Mouse (Mus musculus): Measurements from ENCODE around the gene Hoxb5.

The Hoxb5 gene

GRCm38 (mm10) chr11:96272024-96272921, 30.9 kb upstream of the Hoxb5 start:
- DNase-seq: no peak

- DNase-seq: no peak
These were observed 28.7 kb upstream of the Hoxb5 start for GRCm38 (mm10) chr11:96274428-96274827.

GRCm38 (mm10) chr11:96275896-96276295, 27.2 kb upstream of the Hoxb5 start:
- DNase-seq: no peak

GRCm38 (mm10) chr11:96277151-96278044, 25.7 kb upstream of the Hoxb5 start:
- DNase-seq: no peak

- no peak for DNase-seq
These were observed 24.8 kb upstream of the Hoxb5 start for GRCm38 (mm10) chr11:96278324-96278723.

- peak; percentile 49 to 77 for DNase-seq
These were observed 24.4 kb upstream of the Hoxb5 start for GRCm38 (mm10) chr11:96278773-96279172.

GRCm38 (mm10) chr11:96279421-96280233, 23.5 kb upstream of the Hoxb5 start:
- no peak for DNase-seq

- no peak for DNase-seq
These were observed 22.4 kb upstream of the Hoxb5 start for GRCm38 (mm10) chr11:96280399-96281378.

GRCm38 (mm10) chr11:96281396-96281795, 21.7 kb upstream of the Hoxb5 start:
- DNase-seq: no peak

GRCm38 (mm10) chr11:96281855-96282570, 21.1 kb upstream of the Hoxb5 start, which contains the start of gene Hoxb8:
Gene Hoxb8 (plus strand): TSS chr11:96281905.
- DNase-seq: no peak

- DNase-seq: no peak
These were observed 20.2 kb upstream of the Hoxb5 start for GRCm38 (mm10) chr11:96282795-96283430.

- peak in 1 of 2 experiments; percentile 46 for DNase-seq
These were observed 18.9 kb upstream of the Hoxb5 start for GRCm38 (mm10) chr11:96284041-96284749.

- DNase-seq: no peak
These were observed 18.1 kb upstream of the Hoxb5 start for GRCm38 (mm10) chr11:96284774-96285734.

- DNase-seq: peak in 1 of 2 experiments; percentile 49
These were observed 17.1 kb upstream of the Hoxb5 start, which contains the start of gene Hoxb7 for GRCm38 (mm10) chr11:96285771-96286738. Gene Hoxb7 (plus strand): TSS chr11:96286623.

GRCm38 (mm10) chr11:96286739-96287385, 16.3 kb upstream of the Hoxb5 start:
- DNase-seq: peak in 1 of 2 experiments; percentile 22

- no peak for DNase-seq
These were observed 15.7 kb upstream of the Hoxb5 start for GRCm38 (mm10) chr11:96287411-96287810.

Data from spleen, adult 18-20 months (tissue).